Mouse (Mus musculus) ES-E14 (cell line): ENCODE data around the gene Shld1.

Source experiments
- CHD2 ChIP-seq: IDR thresholded peaks from 2 replicates; pipeline ENCODE4 v1.6.1; 2014; ENCODE audit warnings: mild to moderate bottlenecking, low read depth, low read length, inconsistent platforms
- HCFC1 ChIP-seq: IDR thresholded peaks from 2 replicates; pipeline ENCODE4 v1.6.1; 2012; ENCODE audit warnings: low read length, inconsistent platforms, borderline replicate concordance; ENCODE audit not compliant: insufficient read depth
- ZC3H11A ChIP-seq: IDR thresholded peaks from 2 replicates; pipeline ENCODE4 v1.6.1; 2012; ENCODE audit warnings: low read depth, mild to moderate bottlenecking, inconsistent platforms, low read length, borderline replicate concordance
- ZNF384 ChIP-seq: IDR thresholded peaks from 2 replicates; pipeline ENCODE4 v1.6.1; 2012; ENCODE audit warnings: low read depth, low read length, inconsistent platforms

- no peak for TF ChIP-seq HCFC1
- no peak for TF ChIP-seq ZNF384
- no peak for TF ChIP-seq ZC3H11A
- TF ChIP-seq CHD2, result no peak
Measured at GRCm38 (mm10) chr2:132669091-132669490, 17.6 kb upstream of the Shld1 start.
